Mouse (Mus musculus): ENCODE measurements around the gene St8sia2.
"Not testable (repeated sequence)": the region's sequence is repeated elsewhere in the genome, so short reads cannot be mapped to it uniquely, and the experiment has no call there.

The St8sia2 gene

DNA sequence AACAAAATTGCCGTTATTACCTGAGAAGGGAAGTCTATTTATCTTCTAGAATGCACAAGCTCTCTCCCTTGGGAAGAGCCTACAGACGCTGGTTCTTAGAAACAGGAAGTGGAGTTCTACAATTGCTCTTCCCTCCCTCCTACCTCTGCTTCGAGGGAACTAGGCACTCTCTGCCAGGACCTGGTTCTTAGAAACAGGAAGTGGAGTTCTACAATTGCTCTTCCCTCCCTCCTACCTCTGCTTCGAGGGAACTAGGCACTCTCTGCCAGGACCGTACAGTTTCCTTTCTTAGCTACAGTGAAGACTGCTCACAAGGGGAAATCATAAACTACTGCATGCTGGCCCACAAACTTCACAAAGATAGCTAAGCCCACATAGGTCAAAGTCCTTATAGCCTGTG lies 41.3 kb downstream of the St8sia2 start:
- DNase-seq (ENCODE audit: low read depth), result not testable (repeated sequence)

DNA sequence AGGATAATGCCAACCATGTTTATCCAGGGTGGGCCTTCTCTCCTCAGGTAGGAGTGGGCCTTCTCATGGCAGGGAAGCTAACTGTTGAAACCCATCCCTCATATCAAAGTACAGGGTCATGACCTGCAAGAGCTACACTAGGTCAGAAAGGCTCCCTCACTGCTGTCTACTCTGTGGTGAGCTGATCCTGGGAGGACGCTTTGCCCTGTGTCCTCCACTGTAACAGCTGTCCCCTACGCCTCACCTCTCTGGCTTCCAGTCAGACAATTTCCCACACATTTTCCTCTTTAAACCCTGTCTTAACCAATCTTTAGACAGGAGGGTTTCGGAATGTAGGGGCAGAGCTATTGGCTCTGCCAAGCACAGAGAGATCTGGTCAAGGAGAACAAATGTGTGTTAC lies 48.3 kb downstream of the St8sia2 start:
- DNase-seq (ENCODE audit: low read depth), result no peak

DNA sequence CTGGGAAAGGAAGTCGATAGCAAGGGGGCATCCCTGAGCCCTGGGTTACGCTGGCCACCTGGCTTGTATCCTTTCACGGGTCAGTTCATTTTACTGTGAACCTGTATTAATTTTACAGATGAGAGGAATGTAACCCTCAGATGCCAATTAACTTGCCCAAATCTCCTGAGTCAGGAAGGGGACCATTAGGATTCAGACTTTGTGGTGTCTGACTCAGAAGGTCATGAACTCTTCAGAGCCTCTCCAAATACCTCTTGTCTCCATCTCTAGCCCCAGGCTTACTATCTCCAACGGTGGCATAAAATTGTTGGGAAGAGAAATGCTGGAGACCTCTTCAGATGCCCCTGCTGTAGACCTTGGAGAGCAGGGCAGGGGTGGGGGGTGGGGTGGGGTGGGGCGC lies 51.1 kb downstream of the St8sia2 start:
- DNase-seq (ENCODE audit: low read depth), result no peak

DNA sequence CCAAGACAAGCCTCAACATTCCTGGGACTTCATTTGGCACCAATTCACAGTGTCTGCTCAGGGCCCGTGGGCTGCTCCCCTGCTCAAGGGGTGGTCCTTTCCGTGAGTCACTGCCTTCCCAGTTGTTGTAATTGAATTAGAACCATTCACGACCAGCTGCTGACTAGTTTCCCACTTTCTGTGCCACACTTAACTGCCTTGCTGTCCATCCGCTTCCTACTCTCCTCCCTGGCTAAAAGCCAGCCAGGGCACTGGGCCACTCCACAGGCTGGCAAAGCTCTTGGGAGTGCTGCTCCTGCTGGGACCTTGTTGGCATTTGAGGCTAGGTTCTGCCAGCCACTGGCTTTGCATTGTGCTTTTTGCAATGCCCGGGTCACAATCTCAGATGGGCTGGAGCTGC lies 59.0 kb downstream of the St8sia2 start:
- no peak for DNase-seq (ENCODE audit: low read depth)

DNA sequence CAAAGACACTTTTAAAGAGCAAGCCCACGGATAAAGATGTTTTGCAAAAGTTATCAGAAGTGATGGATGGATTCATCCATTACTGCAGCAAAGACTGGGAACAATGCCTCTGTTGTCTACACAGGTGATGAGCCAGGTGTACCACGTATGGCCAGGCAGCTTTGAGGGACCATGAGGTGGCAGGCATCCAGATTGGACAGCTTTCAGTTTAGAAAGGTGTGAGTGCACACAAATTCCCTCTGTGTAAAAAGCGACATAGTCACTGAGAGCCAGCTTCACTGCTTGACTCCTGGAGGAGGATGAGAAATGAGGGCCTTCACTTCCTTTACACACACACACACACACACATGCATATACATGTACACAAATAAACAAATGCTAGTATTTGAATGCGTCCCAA lies 60.4 kb downstream of the St8sia2 start:
- DNase-seq (ENCODE audit: low read depth), result no peak

DNA sequence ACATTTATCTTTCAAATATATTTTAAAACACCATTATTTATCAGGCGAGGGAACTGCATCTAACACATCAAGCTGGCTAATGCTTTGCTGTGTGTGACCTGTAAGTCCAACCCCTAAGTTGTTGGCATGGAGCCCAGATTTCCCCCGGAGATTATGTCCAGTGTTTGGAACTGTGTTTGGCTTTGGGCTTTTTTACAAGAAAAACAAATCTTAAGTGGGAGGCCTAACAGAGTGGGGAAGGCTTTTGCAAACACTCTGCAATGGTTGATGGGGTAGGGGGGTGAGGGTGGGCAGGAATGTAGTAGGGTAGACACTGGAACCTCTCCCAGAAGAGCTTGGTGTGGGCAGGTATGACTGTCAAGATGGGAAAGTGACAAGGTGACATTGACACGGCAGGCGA lies 71.8 kb downstream of the St8sia2 start:
- DNase-seq (ENCODE audit: low read depth), result no peak

DNA sequence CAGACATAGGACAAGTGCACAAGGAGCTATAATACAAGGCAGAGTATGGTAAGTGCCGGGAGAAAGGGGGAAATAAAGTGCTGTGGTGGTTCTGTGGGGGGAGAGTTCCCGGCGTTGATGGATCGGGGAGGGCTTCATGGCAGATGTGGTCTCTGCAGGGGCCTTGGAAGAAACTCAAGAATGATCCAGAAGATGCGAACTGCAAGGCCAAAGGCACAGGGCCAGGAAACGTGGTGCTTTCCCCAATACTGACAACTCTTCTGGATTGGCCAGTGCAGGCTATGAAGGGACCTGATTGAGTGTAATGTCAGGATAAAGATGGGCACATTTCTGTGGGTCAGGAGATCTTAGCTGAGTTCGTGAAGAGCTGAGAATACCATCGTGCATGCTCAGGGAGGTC lies 74.3 kb downstream of the St8sia2 start:
- no peak for DNase-seq (ENCODE audit: low read depth)

DNA sequence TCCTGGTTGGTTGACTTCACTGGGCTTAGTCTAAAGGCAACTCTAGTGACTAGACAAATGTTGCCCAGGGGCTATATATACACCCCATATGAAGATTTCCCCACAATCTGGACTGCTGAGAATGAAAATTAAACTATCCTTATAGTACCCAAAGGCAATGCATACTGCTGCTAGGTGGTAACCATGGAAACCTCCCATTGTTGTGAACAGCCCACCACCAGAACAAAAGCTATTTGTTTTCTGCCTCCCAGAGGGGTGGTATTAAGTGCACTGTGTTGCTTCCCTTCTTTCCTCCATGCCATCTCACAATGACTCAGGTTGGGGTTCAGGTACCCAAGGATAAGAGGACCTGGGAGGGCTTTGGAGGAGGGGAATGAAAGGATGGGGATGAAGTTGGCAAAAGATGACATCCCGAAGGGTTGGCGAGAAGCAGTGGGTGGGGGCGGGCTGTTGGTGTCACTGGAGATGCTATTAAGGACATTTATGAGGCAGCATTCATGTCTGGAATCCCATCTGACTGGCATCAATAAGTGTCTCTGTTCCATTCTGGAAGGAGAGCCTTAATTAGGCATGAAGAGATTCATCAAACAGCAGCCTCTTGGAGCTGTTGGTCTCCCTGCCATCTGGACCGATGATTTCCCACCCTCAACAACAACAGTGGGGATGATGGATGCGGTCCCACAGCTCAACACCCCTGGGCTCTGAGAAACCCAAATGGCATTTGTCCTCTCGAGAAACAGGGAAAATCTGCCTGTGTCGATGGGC lies 75.3 kb downstream of the St8sia2 start:
- DNase-seq (ENCODE audit: low read depth), result no peak

DNA sequence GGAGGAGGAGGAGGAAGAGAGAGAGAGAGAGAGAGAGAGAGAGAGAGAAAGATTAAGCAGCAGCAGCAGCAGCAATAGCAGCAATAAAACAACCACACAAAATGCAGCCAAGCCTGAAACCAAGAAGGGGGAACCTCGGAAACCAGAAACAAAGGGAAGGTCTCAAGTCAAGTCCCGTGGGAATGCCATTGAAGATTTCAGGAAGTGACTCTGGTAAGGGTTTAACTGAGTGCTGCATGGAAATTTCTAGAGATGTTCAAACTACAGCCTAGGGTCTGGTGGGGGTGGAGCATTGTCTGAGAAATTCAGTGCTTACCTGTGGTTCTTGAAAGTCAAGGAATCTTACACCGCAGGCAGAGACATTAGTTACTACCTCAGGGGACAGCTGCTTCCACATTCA lies 77.4 kb downstream of the St8sia2 start:
- DNase-seq (ENCODE audit: low read depth), result no peak

DNA sequence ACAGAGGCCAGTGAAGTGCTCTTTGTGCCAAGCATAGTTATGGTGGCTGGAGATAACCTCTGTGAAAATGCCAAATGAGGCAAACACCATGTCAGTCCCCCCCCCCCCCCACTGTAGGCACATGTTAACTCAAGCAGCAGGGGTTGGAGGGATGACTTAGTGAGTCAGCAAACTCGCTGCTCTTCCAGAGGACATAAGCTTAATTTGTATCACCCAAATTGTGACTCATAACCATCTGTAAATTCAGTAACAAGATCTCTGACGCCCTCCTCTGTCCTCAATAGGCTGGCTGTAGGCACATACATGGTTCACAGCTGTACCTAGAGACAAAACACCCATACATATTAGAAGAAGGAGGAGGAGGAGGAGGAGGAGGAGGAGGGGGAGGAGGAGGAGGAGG lies 77.8 kb downstream of the St8sia2 start:
- no peak for DNase-seq (ENCODE audit: low read depth)

DNA sequence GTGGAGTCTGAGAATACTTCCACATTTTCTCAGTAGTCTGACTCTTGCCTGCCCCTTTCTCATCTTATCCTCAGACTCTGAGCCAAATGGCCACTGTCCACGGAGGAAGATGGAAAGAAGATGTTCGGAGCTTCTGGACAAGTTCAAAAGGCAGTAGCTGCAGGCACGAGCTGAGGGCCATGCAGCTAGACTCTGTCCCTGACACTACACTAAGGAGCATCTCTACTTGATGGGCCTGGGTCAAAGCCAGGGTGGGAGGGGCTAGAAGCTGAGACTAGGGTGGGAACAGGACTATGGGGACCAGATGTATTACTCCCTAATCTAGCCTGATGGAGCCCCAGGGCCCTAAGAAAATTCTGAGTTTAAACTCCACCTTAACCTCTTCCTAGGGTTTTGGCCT lies 80.5 kb downstream of the St8sia2 start:
- DNase-seq (ENCODE audit: low read depth), result no peak

DNA sequence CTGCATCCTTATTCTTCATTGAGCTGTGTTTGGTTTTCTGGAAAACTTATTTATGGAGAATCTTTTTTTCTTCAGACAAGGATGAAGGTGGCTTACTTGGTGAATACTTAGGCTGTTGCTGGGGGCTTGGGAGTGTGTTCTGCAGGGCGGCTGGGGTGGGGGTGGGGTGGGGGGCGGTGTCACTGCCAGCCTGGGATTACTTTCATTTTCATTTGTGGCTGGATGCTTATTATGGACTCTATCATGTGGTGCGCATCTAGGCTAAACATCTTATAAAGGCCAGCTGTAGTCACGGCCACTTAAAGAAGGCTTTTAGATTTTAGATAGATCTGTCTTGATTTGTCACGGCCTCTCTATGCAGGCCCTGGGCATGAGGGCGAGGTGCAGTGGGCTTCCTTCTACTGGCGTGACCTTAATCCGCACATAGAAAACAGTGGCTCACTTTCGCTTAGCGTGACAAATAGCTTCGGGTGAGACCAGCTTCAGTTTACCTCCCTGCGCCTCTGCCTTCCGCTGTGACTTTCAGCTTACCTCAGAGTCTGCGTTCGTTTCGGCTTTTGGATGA lies 92.5 kb downstream of the St8sia2 start:
- DNase-seq (ENCODE audit: low read depth), result no peak

DNA sequence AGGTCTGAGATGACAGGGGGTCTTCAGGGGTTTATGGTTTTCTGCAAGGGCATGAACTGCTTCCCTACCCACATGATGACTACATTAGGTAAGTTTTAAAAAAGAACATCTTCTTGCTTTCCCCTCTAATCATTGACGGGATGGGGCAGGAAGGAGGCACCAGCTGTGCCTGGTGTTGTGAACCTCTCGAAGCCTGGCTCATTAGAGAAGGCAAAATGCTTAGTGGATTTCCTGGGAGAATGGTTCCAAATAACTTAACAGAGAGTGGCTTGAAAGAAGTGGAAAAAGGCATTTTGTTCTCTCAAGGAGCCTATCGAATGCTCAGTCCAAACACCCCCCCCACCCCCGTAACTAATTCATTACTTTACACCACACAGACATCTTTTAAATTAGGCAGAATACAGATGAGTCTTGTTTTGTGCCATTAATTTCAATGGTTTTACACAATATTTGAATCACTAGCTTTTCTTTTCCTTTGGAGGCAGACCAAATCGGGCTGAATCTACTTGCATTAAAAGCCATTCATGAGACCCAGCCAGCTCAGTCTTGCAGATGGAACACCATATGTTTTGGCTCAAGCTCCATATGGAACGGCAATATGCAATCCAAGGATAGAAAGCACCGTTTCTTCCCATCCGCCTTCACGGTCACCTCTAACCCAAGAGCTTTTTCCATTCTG lies 95.7 kb downstream of the St8sia2 start:
- DNase-seq (ENCODE audit: low read depth), result no peak

DNA sequence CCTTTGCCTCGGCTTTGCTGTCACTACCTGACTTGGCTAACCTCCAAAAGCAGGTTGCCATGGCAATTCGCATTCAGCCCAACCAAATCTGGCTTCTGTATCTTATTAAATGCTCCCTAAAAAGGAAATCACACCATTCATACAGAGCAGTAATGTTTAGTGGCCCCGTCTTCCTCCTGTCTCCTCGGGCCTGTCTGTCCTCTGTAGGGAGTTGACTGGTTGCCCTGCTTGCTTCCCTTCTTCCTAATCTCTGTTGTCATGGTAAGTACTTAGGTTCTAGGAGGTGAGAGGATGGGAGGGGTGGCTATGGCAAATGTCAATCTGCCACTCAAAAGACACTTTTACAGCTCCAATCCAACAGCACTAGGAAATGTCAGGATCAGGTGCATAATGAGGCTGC lies 101.6 kb downstream of the St8sia2 start:
- DNase-seq (ENCODE audit: low read depth), result no peak

DNA sequence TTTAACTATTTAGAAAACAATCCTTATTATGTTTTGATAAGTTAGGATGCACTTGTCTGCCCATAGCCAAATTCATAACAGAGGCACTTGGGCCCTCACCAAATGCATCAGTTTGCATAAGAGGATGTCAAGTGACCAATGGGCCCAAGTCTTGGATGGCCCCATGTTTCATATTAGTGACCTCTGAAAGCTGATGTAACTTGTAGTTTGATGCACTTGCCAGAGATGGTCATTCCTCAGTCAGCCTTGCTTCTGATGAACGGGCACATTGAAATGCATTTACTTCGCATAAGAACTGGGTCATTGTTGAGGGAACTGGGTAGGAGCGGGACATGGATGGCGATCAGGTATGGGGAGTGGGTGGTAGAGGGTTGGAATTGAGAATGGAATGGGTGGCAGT lies 102.6 kb downstream of the St8sia2 start:
- no peak for DNase-seq (ENCODE audit: low read depth)

DNA sequence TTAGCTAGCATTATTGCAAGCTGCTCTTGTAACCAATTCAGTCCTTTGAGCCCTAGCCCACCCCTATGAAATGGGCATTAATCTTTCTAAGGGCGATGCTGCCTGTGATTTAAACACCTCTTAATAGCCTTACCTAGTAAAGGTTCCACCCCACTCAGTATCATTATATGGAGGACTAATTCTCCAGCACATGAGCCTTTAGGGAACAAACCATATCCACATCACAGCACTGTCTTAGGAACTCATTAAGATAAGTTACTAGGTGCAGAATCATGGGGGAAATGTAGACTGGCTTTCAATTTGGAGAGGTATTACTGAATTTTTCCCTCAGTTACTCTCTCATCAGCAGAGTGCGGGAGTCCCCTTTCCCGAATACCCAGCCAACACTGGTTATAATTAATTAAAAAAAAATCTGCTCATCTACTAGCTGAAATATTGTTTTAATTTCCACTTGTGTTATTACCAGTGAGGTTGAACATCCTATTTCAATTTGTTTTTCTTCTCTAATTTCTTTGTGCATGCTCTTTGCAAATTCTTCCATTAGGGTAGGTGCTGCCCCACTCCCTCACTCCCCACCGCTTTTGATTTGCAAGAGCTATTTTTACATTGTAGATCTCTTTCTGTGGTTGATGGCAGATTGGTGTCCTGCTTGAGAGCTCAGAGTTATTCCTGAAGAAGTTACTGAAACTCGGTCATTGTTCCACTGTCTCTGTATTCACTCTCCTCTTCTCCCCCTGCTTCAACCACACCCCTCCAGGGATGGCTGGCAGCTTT lies 103.9 kb downstream of the St8sia2 start:
- no peak for DNase-seq (ENCODE audit: low read depth)

DNA sequence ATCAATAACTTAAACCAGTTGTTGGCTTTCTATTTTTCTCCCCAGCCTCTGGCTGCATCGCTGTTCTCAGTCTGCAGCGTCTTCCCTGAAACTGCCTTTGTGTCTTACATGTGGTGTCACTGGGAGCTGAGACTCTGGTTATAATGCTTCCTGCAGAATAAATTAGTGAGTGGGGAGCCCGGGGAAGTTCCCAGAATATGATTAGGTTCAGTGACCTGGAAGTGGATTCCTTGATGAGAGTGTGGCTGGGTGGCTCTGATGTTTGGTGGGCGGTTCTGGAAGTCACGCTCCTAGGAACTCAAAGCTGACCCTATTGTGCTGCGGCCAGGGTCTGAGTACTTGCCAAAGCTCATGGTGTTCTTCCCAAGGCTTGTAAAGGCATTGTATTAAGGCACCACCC lies 119.0 kb downstream of the St8sia2 start:
- no peak for DNase-seq (ENCODE audit: low read depth)

DNA sequence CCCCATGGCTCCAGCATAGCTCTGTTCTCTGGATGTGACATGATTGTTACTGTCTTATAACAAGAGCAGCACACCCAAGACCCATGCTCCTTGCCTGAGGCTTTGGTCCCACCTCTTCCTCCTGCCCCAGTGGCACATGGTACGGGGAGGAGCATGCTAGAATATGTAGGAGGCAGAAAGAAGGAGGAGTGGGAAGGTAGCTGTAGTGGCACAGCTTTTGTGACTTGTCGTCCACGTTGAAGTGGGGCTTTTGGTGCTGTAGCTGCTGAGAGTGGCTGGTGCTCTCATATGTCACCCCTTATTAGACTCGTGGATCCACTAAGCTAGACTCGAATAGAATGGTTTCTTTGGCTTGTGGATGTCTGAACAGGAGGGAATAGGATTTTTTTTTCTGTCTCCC lies 121.7 kb downstream of the St8sia2 start:
- no peak for DNase-seq (ENCODE audit: low read depth)

DNA sequence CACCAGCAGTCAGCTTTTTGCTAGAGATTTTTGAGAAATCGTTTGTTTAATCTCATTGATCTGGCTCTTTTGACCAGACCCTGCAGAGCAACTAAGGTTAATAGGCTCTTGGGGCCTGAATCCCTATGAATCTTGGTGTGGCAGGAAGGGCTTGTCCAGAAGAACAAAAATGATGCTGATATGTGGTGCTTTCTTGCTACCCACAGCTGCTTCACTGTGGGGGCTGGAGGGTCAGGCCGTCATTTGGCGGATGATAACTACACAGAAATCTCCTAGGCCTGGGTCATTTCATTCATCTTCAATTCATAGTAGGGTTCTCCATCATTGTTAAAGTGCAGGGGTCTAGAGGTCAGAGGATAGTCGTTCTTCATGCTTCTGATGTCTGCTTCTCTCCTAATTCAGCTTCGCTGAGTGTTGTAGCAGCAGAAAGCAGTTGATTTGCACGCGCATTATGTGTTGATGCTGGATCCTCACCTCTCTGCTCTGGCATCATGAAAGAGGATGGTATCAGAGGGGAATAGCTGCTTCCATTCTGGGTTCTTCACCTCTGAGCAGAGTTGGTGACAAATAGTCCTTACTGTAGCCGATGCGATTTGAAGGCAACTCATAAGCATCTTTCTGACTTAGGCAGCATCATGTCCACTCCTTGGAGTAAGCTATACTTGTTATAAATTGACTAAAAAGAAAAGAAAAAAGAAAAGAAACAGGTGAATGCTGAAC lies 122.4 kb downstream of the St8sia2 start:
- no peak for DNase-seq (ENCODE audit: low read depth)

DNA sequence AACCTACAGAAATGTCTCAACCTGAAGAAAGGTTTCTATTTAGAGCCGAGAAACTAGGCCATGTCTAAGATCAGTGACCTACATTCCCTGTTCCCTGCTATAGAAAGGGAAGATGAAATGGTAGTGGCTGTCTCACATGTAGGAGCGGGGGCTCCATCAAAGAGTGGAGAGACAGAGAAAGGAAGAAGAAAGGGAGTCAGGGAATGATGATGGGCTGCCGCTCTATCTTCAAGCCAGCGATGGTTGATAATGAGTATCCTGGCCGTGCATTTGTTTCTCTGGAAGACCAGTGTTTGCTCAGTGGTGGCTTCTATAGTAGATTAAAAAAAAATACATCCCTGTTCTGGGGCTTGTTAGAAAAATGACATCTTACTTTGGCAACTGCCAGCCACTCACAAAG lies 123.0 kb downstream of the St8sia2 start:
- DNase-seq (ENCODE audit: low read depth), result no peak
